Mouse (Mus musculus) lung, embryonic 16.5 days (tissue): ENCODE results near the gene Gm17720. TPM values are rescaled to one million over a fixed set of nuclear protein-coding genes. Genes with fewer than 3 reads are reported as not detected.
"Not testable (repeated sequence)": the region's sequence is repeated elsewhere in the genome, so short reads cannot be mapped to it uniquely, and the experiment has no call there.

ENCODE experiments used
- ATAC-seq: fragments of 200-750 bp; cut with Nextera tagmentation; 2 replicates; pipeline ENCODE4 v1.8.0; 2017; ENCODE audit warnings: low read depth, mild to moderate bottlenecking, moderate library complexity
- H3K27ac ChIP-seq: fragments of 300-500 bp; sonication (generic); 2 replicates; pipeline ENCODE4 v1.5.1; 2014; ENCODE audit warnings: mild to moderate bottlenecking, control low read depth, low read length
- H3K27me3 ChIP-seq: fragments of 300-500 bp; sonication (generic); 2 replicates; pipeline ENCODE4 v1.6.1; 2014; ENCODE audit warnings: low read depth, low read length, mixed read lengths; ENCODE audit not compliant: control insufficient read depth, insufficient read depth
- H3K36me3 ChIP-seq: fragments of 300-500 bp; sonication (generic); 2 replicates; pipeline ENCODE4 v1.6.1; 2014; ENCODE audit warnings: low read length; ENCODE audit not compliant: control insufficient read depth, insufficient read depth
- H3K4me1 ChIP-seq: fragments of 300-500 bp; sonication (generic); replicated peaks from 2 replicates; pipeline ENCODE4 v1.6.1; 2014; ENCODE audit warnings: low read length, mixed read lengths; ENCODE audit not compliant: control insufficient read depth, insufficient read depth
- H3K4me2 ChIP-seq: fragments of 300-500 bp; sonication (generic); 2 replicates; pipeline ENCODE4 v1.6.1; 2014; ENCODE audit warnings: low read depth, low read length, control low read depth
- H3K4me3 ChIP-seq: fragments of 300-500 bp; sonication (generic); 2 replicates; pipeline ENCODE4 v1.5.1; 2014; ENCODE audit warnings: mild to moderate bottlenecking, low read length, control low read depth
- H3K9ac ChIP-seq: fragments of 300-500 bp; sonication (generic); 2 replicates; pipeline ENCODE4 v1.6.1; 2014; ENCODE audit warnings: low read length, control low read depth
- H3K9me3 ChIP-seq: fragments of 300-500 bp; sonication (generic); 2 replicates; pipeline ENCODE4 v1.6.1; 2016; ENCODE audit warnings: low read length; ENCODE audit not compliant: control insufficient read depth
- WGBS: fragments of 180-500 bp; shearing (Covaris S2); extraction: QIAGEN DNeasy Blood & Tissue Kit; methylation state at CpG from one replicate; pipeline ENCODE4 v1.1.7; 2014; 5-methylcytosine and 5-hydroxymethylcytosine counted together
- polyA plus RNA-seq: library from polyadenylated mRNA; unstranded; fragments of >200 nt; fragmentation: Nextera tagmentation; extraction: Ambion mirVana; gene quantifications from 2 replicates; pipeline ENCODE4 v1.2.1, GENCODE M21; 2015

Gm17720 gene
- polyA plus RNA-seq, 1 experiment from 2014 or later, result not detected

- Histone ChIP-seq H3K36me3 (no peaks in the 10 kb centered on the region), H3K27me3 (no peaks in the 10 kb centered on the region), H3K4me1 (no peaks in the 10 kb centered on the region), H3K27ac (no peak overlapping the region), H3K9me3 (peaks cover 5% of the 10 kb centered on the region), H3K4me2 (no peak overlapping the region), H3K9ac (no peak overlapping the region), H3K4me3 (no peak overlapping the region)
- 58% methylated on average over 8 of the region's 8 CpGs for WGBS
- ATAC-seq, result no peak
Measured at GRCm38 (mm10) chr8:110058207-110058606, 44.3 kb downstream of the Gm17720 start.

- H3K36me3 ChIP-seq, result no peaks in the 10 kb centered on the region
- no peaks in the 10 kb centered on the region for H3K4me1 ChIP-seq
- H3K9me3 ChIP-seq, result no peaks in the 10 kb centered on the region
- 61% methylated on average over 6 of the region's 6 CpGs for WGBS
- no peak overlapping the region for H3K27ac ChIP-seq
- no peak for ATAC-seq
- H3K4me3 ChIP-seq, result no peak overlapping the region
- H3K9ac ChIP-seq, result no peak overlapping the region
- H3K4me2 ChIP-seq, result no peak overlapping the region
- no peaks in the 10 kb centered on the region for H3K27me3 ChIP-seq
Measured at GRCm38 (mm10) chr8:110051208-110051607, 51.3 kb downstream of the Gm17720 start.

GRCm38 (mm10) chr8:110040509-110040908, 62.0 kb downstream of the Gm17720 start:
- Histone ChIP-seq H3K4me3 (no peak overlapping the region), H3K27me3 (no peaks in the 10 kb centered on the region), H3K27ac (no peak overlapping the region), H3K4me1 (no peaks in the 10 kb centered on the region), H3K4me2 (no peak overlapping the region), H3K9ac (no peak overlapping the region), H3K9me3 (no peaks in the 10 kb centered on the region), H3K36me3 (no peaks in the 10 kb centered on the region)
- no peak for ATAC-seq
- WGBS, result 70% methylated on average over 4 of the region's 4 CpGs

GRCm38 (mm10) chr8:110039659-110040058, 62.9 kb downstream of the Gm17720 start, which contains the start of gene Chst4:
Chst4 (minus strand) TSS chr8:110039740.
- Histone ChIP-seq H3K4me2 (no peak within 1 kb of the TSS), H3K36me3 (no peaks in the 10 kb centered on the region), H3K4me1 (no peaks in the 10 kb centered on the region), H3K9me3 (no peaks in the 10 kb centered on the region), H3K27ac (no peak within 1 kb of the TSS), H3K4me3 (no peak within 1 kb of the TSS), H3K9ac (no peak within 1 kb of the TSS), H3K27me3 (no peaks in the 10 kb centered on the region)
- ATAC-seq, result 0 out of 2 replicates have a peak, but pooled peaks have one; percentile 23
- 44% methylated on average over 5 of the region's 5 CpGs for WGBS

GRCm38 (mm10) chr8:110039216-110039615, 63.3 kb downstream of the Gm17720 start:
- no peaks in the 10 kb centered on the region for H3K9me3 ChIP-seq
- no peak overlapping the region for H3K4me3 ChIP-seq
- no peak overlapping the region for H3K27ac ChIP-seq
- no peak for ATAC-seq
- 25% methylated on average over 7 of the region's 7 CpGs for WGBS
- no peaks in the 10 kb centered on the region for H3K36me3 ChIP-seq
- no peak overlapping the region for H3K4me2 ChIP-seq
- H3K9ac ChIP-seq, result no peak overlapping the region
- no peaks in the 10 kb centered on the region for H3K27me3 ChIP-seq
- H3K4me1 ChIP-seq, result no peaks in the 10 kb centered on the region

- Histone ChIP-seq H3K36me3 (no peaks in the 10 kb centered on the region), H3K27me3 (no peaks in the 10 kb centered on the region), H3K4me2 (no peak overlapping the region), H3K4me3 (no peak overlapping the region), H3K9me3 (no peaks in the 10 kb centered on the region), H3K9ac (no peak overlapping the region), H3K4me1 (no peaks in the 10 kb centered on the region), H3K27ac (no peak overlapping the region)
- no peak for ATAC-seq
- WGBS, result 46% methylated on average over 2 of the region's 2 CpGs
Measured at GRCm38 (mm10) chr8:110036156-110036555, 66.4 kb downstream of the Gm17720 start.

GRCm38 (mm10) chr8:110034331-110034730, 68.2 kb downstream of the Gm17720 start:
- ATAC-seq, result no peak

GRCm38 (mm10) chr8:110033771-110034170, 68.8 kb downstream of the Gm17720 start:
- H3K9me3 ChIP-seq, H3K4me1 ChIP-seq, H3K27me3 ChIP-seq, H3K27ac ChIP-seq, ATAC-seq, H3K36me3 ChIP-seq, H3K4me3 ChIP-seq, H3K9ac ChIP-seq, H3K4me2 ChIP-seq: not testable (repeated sequence)
- 29% methylated on average over 8 of the region's 8 CpGs for WGBS

More at GRCm38 (mm10) chr8:110034331-110034730, 68.2 kb downstream of the Gm17720 start:
- WGBS, result 64% methylated on average over 4 of the region's 4 CpGs
- Histone ChIP-seq H3K4me2 (no peak overlapping the region), H3K27me3 (no peaks in the 10 kb centered on the region), H3K4me1 (no peaks in the 10 kb centered on the region), H3K9ac (no peak overlapping the region), H3K27ac (no peak overlapping the region), H3K9me3 (no peaks in the 10 kb centered on the region), H3K4me3 (no peak overlapping the region), H3K36me3 (no peaks in the 10 kb centered on the region)
